Mouse (Mus musculus): Measurements from ENCODE around the gene Nfib. TPM values are rescaled to one million over a fixed set of nuclear protein-coding genes. Genes with fewer than 3 reads are reported as not detected.

The Nfib gene
- polyA plus RNA-seq, 1 experiment from 2014 or later, result 13.5 TPM

DNA sequence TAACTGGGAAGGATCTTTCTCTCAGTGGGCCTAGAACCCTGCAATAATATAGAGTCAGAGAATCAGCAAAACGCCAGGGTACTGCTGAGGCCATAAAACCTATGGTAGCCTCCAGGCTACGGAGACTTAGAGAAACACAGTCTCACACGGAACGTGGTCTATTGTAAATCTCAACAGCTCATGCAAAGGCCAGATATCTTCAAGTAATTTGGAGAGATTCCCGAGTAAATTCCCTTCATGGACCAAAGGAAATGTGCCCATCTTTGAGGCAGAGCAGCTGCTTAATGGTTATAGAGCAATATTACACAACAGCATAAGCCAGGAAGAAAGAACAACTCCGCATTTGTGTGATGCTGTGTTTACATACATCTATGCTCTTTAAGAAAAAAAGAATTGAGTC lies 341.6 kb downstream of the Nfib start:
- H3K4me3 ChIP-seq (ENCODE audit: low read depth, low read length), result no peak overlapping the region
- 65% methylated on average over 6 of the region's 6 CpGs for WGBS
- ATAC-seq, result no peak

DNA sequence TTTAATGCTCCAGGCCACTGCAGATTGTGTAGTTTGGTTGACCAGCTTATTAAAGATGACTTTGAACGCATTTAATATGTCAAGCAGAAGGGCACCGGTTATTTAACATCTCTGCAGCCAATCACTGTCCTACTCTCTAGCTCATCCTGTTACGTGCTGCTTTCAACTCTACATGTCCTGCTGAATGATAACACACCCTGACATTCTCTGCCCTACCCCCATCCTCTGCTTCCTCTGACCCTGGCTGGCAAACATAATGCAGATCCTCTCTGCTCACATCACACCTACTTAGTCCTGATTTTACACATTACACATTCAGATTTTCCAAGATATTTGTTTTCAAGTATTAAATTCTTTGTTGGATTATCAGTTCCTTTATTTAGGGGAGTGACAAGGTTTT lies 343.3 kb downstream of the Nfib start:
- Histone ChIP-seq H3K36me3 (ENCODE audit: control insufficient read depth, insufficient read depth) (0 out of 2 replicates have a peak, but pooled peaks cover 8% of the 10 kb centered on the region), H3K4me2 (replicated peaks; ENCODE audit: low read depth) (no peak overlapping the region), H3K9ac (ENCODE audit: low read depth, low read length) (no peak overlapping the region), H3K27me3 (replicated peaks; ENCODE audit: control insufficient read depth, insufficient read depth, low read length) (no peaks in the 10 kb centered on the region), H3K9me3 (ENCODE audit: control insufficient read depth) (no peaks in the 10 kb centered on the region), H3K27ac (ENCODE audit: low read depth, low read length) (no peak overlapping the region), H3K4me1 (replicated peaks; ENCODE audit: control insufficient read depth, insufficient read depth, low read length) (no peaks in the 10 kb centered on the region), H3K4me3 (ENCODE audit: low read depth, low read length) (no peak overlapping the region)
- ATAC-seq, result no peak
- 65% methylated on average over 3 of the region's 3 CpGs for WGBS
- TF ChIP-seq CTCF (IDR thresholded peaks at IDR 0.05; ENCODE audit: low read depth), result no peak

More for the DNA sequence above, 341.6 kb downstream of the Nfib start:
- Histone ChIP-seq H3K27me3 (replicated peaks; ENCODE audit: control insufficient read depth, insufficient read depth, low read length) (no peaks in the 10 kb centered on the region), H3K4me1 (replicated peaks; ENCODE audit: control insufficient read depth, insufficient read depth, low read length) (no peaks in the 10 kb centered on the region), H3K27ac (ENCODE audit: low read depth, low read length) (no peak overlapping the region), H3K4me2 (replicated peaks; ENCODE audit: low read depth) (no peak overlapping the region), H3K9me3 (ENCODE audit: control insufficient read depth) (no peaks in the 10 kb centered on the region), H3K9ac (ENCODE audit: low read depth, low read length) (no peak overlapping the region), H3K36me3 (ENCODE audit: control insufficient read depth, insufficient read depth) (no peaks in the 10 kb centered on the region)
- TF ChIP-seq CTCF (IDR thresholded peaks at IDR 0.05; ENCODE audit: low read depth), result no peak

DNA sequence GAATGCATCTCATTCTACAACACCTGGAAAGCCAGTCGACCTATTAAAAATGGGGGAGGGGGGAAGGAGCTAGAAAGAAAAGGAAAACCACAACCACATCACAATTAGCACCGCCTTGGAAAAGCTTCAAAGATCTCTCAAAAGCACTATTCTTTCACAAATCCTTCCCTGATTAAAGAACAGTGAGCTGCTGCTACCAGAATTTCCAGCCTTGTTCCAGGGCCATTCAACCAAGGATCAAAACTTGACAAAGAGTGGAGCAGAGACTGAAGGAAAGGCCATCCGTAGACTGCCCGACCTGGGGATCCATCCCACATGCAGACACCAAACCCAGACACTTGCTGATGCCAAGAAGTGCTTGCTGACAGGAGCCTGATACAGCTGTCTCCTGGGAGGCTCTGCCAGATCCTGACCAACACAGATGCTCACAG lies 345.5 kb downstream of the Nfib start:
- Histone ChIP-seq H3K27me3 (replicated peaks; ENCODE audit: control insufficient read depth, insufficient read depth, low read length) (no peaks in the 10 kb centered on the region), H3K9ac (ENCODE audit: low read depth, low read length) (no peak overlapping the region), H3K27ac (ENCODE audit: low read depth, low read length) (no peak overlapping the region), H3K36me3 (ENCODE audit: control insufficient read depth, insufficient read depth) (0 out of 2 replicates have a peak, but pooled peaks cover 8% of the 10 kb centered on the region), H3K4me2 (replicated peaks; ENCODE audit: low read depth) (no peak overlapping the region), H3K4me3 (ENCODE audit: low read depth, low read length) (no peak overlapping the region), H3K9me3 (ENCODE audit: control insufficient read depth) (no peaks in the 10 kb centered on the region), H3K4me1 (replicated peaks; ENCODE audit: control insufficient read depth, insufficient read depth, low read length) (no peaks in the 10 kb centered on the region)
- no peak for TF ChIP-seq CTCF (IDR thresholded peaks at IDR 0.05; ENCODE audit: low read depth)
- ATAC-seq, result no peak
- WGBS, result 76% methylated on average over 4 of the region's 4 CpGs

DNA sequence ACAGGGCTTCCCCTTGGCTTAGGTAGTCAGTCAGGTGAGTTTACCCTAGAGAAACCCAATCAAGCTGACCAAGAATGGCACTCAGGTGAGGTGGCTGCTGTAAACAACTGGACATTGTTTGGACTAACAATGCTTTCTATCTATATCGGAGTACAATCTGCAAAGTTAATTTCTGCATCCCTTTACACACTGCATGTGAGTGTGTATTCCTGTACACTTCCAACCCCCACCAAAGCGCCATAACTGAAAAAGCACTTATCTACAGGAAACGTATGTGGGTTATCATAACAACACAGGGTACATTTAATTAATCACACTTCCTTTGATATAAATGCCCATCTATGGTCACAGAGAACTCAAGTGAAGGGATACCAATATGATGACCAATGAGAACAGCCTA lies 346.4 kb downstream of the Nfib start:
- 74% methylated on average over 3 of the region's 3 CpGs for WGBS
- ATAC-seq, result no peak

DNA sequence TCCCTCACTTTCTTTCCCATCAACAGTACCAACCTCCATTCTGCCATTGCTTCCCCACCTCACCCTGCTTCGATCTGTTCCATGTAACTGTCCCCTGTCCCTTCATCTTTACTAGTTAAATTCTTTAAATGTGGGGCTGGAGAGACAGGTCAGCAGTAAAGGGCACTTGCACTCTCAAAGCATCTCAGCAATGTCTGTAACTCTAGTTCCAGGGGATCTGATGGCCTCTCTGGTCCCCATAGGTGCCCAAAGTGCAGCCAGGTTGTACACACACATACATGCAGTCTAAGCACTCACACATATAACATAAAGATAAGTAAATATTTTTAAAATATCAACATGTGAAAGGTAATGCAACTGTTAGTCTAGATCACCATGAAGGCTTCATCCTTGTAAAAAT lies 356.5 kb downstream of the Nfib start:
- Histone ChIP-seq H3K27me3 (replicated peaks; ENCODE audit: control insufficient read depth, insufficient read depth, low read length) (no peaks in the 10 kb centered on the region), H3K36me3 (ENCODE audit: control insufficient read depth, insufficient read depth) (peaks cover 18% of the 10 kb centered on the region; the same call in 1 of the 2 replicates), H3K4me3 (ENCODE audit: low read depth, low read length) (no peak overlapping the region), H3K9me3 (ENCODE audit: control insufficient read depth) (no peaks in the 10 kb centered on the region), H3K4me1 (replicated peaks; ENCODE audit: control insufficient read depth, insufficient read depth, low read length) (no peaks in the 10 kb centered on the region), H3K9ac (ENCODE audit: low read depth, low read length) (no peak overlapping the region), H3K4me2 (replicated peaks; ENCODE audit: low read depth) (no peak overlapping the region), H3K27ac (ENCODE audit: low read depth, low read length) (no peak overlapping the region)
- no peak for ATAC-seq
- no peak for TF ChIP-seq CTCF (IDR thresholded peaks at IDR 0.05; ENCODE audit: low read depth)
- WGBS, result 96% methylated on average over 1 of the region's 1 CpGs

More for the DNA sequence above, 346.4 kb downstream of the Nfib start:
- Histone ChIP-seq H3K36me3 (ENCODE audit: control insufficient read depth, insufficient read depth) (0 out of 2 replicates have a peak, but pooled peaks cover 8% of the 10 kb centered on the region), H3K27ac (ENCODE audit: low read depth, low read length) (no peak overlapping the region), H3K4me1 (replicated peaks; ENCODE audit: control insufficient read depth, insufficient read depth, low read length) (no peaks in the 10 kb centered on the region), H3K4me3 (ENCODE audit: low read depth, low read length) (no peak overlapping the region), H3K4me2 (replicated peaks; ENCODE audit: low read depth) (no peak overlapping the region), H3K9me3 (ENCODE audit: control insufficient read depth) (no peaks in the 10 kb centered on the region), H3K9ac (ENCODE audit: low read depth, low read length) (no peak overlapping the region), H3K27me3 (replicated peaks; ENCODE audit: control insufficient read depth, insufficient read depth, low read length) (no peaks in the 10 kb centered on the region)
- TF ChIP-seq CTCF (IDR thresholded peaks at IDR 0.05; ENCODE audit: low read depth), result no peak

DNA sequence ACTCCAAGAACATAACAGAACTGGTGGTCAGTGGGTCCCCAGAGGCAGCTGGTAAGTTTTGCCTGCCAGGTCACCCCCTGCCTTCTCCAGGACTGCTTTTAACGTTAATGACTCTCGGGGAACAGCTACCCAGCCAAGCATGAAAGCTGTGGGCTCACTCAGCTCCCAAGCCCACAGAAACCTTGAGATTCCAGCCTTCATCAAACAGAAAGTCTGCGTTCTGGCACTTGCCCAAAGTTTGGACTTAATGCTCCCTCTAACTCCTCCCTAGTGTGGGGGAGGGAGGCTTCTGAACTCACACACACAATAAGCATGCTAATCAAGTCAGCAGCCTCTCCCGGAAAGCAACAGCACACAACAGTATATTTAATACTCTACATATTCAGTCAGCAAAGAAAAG lies 360.8 kb downstream of the Nfib start:
- no peak overlapping the region for H3K4me2 ChIP-seq (replicated peaks; ENCODE audit: low read depth)
- TF ChIP-seq CTCF (IDR thresholded peaks at IDR 0.05; ENCODE audit: low read depth), result no peak
- no peak overlapping the region for H3K4me3 ChIP-seq (ENCODE audit: low read depth, low read length)
- no peak overlapping the region for H3K9ac ChIP-seq (ENCODE audit: low read depth, low read length)
- H3K4me1 ChIP-seq (replicated peaks; ENCODE audit: control insufficient read depth, insufficient read depth, low read length), result no peaks in the 10 kb centered on the region
- H3K27me3 ChIP-seq (replicated peaks; ENCODE audit: control insufficient read depth, insufficient read depth, low read length), result no peaks in the 10 kb centered on the region
- peaks cover 8% of the 10 kb centered on the region; the same call in 1 of the 2 replicates for H3K36me3 ChIP-seq (ENCODE audit: control insufficient read depth, insufficient read depth)
- no peaks in the 10 kb centered on the region for H3K9me3 ChIP-seq (ENCODE audit: control insufficient read depth)
- WGBS, result 34% methylated on average over 4 of the region's 4 CpGs
- H3K27ac ChIP-seq (ENCODE audit: low read depth, low read length), result no peak overlapping the region
- ATAC-seq, result no peak

DNA sequence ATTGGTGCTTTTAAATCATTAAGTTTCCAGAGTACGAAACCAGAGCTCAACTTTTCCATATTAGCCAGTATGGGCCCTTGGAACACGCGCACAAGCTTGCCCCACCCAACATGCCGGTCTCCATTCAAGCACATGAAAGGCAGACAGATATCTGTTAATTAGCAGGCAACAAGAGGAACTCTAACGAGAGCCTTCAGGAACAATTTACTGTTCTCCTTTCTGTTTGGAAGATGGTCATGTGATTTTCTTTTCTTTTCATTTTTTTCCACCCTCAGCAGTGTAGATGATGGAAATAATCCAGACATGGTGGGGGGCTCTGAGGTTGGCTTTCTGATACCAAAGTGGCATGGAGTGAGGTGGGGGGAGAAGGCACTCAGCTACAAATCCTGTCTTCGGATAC lies 361.3 kb downstream of the Nfib start:
- ATAC-seq, result no peak
- H3K4me3 ChIP-seq (ENCODE audit: low read depth, low read length), result no peak overlapping the region
- H3K9me3 ChIP-seq (ENCODE audit: control insufficient read depth), result no peaks in the 10 kb centered on the region
- H3K9ac ChIP-seq (ENCODE audit: low read depth, low read length), result no peak overlapping the region
- H3K27ac ChIP-seq (ENCODE audit: low read depth, low read length), result no peak overlapping the region
- no peak overlapping the region for H3K4me2 ChIP-seq (replicated peaks; ENCODE audit: low read depth)
- H3K36me3 ChIP-seq (ENCODE audit: control insufficient read depth, insufficient read depth), result peaks cover 8% of the 10 kb centered on the region; the same call in 1 of the 2 replicates
- 81% methylated on average over 6 of the region's 6 CpGs for WGBS
- H3K4me1 ChIP-seq (replicated peaks; ENCODE audit: control insufficient read depth, insufficient read depth, low read length), result no peaks in the 10 kb centered on the region
- TF ChIP-seq CTCF (IDR thresholded peaks at IDR 0.05; ENCODE audit: low read depth), result no peak
- H3K27me3 ChIP-seq (replicated peaks; ENCODE audit: control insufficient read depth, insufficient read depth, low read length), result no peaks in the 10 kb centered on the region

All from intestine, postnatal 0 days (tissue).